In genomic region chr6:21166611-21167010, GRCm38 (mm10) we compare ENCODE assay signal across 28 mouse cellular contexts. TPM values are rescaled to one million over a fixed set of nuclear protein-coding genes. Genes with fewer than 3 reads are reported as not detected.
"Had no signal": no experiment of that assay in that cellular context is flagged by ENCODE, and none has a peak within 500 bp of the region (broad histone marks: within the 10 kb centered on the region; RNA-seq: fewer than 3 reads in every experiment).

No protein-coding gene starts in this region.

- H3K9me3 ChIP-seq: embryonic facial prominence, embryonic 12.5 days; embryonic facial prominence, embryonic 13.5 days; embryonic facial prominence, embryonic 15.5 days; forebrain, embryonic 10.5 days; forebrain, embryonic 12.5 days; forebrain, embryonic 13.5 days; forebrain, embryonic 15.5 days; heart, embryonic 10.5 days had no signal

- H3K4me1 ChIP-seq: embryonic facial prominence, embryonic 12.5 days; embryonic facial prominence, embryonic 13.5 days; embryonic facial prominence, embryonic 15.5 days; forebrain, embryonic 10.5 days; forebrain, embryonic 12.5 days; forebrain, embryonic 13.5 days; forebrain, embryonic 15.5 days; heart, embryonic 10.5 days had no signal

- H3K27ac ChIP-seq: embryonic facial prominence, embryonic 12.5 days; embryonic facial prominence, embryonic 13.5 days; embryonic facial prominence, embryonic 15.5 days; forebrain, embryonic 10.5 days; forebrain, embryonic 12.5 days; forebrain, embryonic 13.5 days; forebrain, embryonic 15.5 days; gastrocnemius, adult 2 months; heart, adult 2 months; heart, embryonic 10.5 days had no signal

- DNase-seq: cerebellum, adult 8-10 months; cerebellum, adult 9-10 months; cerebellum, adult 9-11 months; cerebellum, postnatal 10 days; cerebellum, postnatal 14 days; cerebellum, postnatal 25 days; cerebellum, postnatal 36 days; embryo, embryonic 11 days; forebrain, postnatal 0 days; gastrocnemius, adult 2 months; gastrocnemius, postnatal 10 days; gastrocnemius, postnatal 14 days; gastrocnemius, postnatal 25 days; gastrocnemius, postnatal 36 days; heart, adult 11 months; heart, adult 18-20 months; heart, adult 2 months had no signal

- H3K36me3 ChIP-seq: embryonic facial prominence, embryonic 12.5 days; embryonic facial prominence, embryonic 13.5 days; embryonic facial prominence, embryonic 15.5 days; forebrain, embryonic 10.5 days; forebrain, embryonic 12.5 days; forebrain, embryonic 15.5 days; heart, embryonic 10.5 days had no signal

- H3K27me3 ChIP-seq: embryonic facial prominence, embryonic 12.5 days; embryonic facial prominence, embryonic 13.5 days; embryonic facial prominence, embryonic 15.5 days; forebrain, embryonic 12.5 days; forebrain, embryonic 13.5 days; forebrain, embryonic 15.5 days had no signal

- H3K4me3 ChIP-seq: embryonic facial prominence, embryonic 12.5 days; embryonic facial prominence, embryonic 13.5 days; embryonic facial prominence, embryonic 15.5 days; erythroblast, embryonic 14.5 days; forebrain, embryonic 10.5 days; forebrain, embryonic 12.5 days; forebrain, embryonic 13.5 days; forebrain, embryonic 15.5 days; gastrocnemius, adult 2 months; heart, adult 2 months; heart, embryonic 10.5 days had no signal

RNA-seq across cellular contexts. Expression of gene Kcnd2, which starts 48.7 kb away (rescaled TPM):
- total RNA-seq: common myeloid progenitor, adult 5-6 weeks; gastrocnemius, postnatal 25 days; gastrocnemius, postnatal 36 days; granulocyte monocyte progenitor cell, adult 5-6 weeks had no signal
- polyA plus RNA-seq: erythroblast, embryonic 14.5 days had no signal
